Mouse (Mus musculus): ENCODE measurements around the gene Mfsd4a. TPM values are rescaled to one million over a fixed set of nuclear protein-coding genes. Genes with fewer than 3 reads are reported as not detected.

The Mfsd4a gene
- polyA plus RNA-seq, 1 experiment from 2014 or later: 19.7 TPM

DNA sequence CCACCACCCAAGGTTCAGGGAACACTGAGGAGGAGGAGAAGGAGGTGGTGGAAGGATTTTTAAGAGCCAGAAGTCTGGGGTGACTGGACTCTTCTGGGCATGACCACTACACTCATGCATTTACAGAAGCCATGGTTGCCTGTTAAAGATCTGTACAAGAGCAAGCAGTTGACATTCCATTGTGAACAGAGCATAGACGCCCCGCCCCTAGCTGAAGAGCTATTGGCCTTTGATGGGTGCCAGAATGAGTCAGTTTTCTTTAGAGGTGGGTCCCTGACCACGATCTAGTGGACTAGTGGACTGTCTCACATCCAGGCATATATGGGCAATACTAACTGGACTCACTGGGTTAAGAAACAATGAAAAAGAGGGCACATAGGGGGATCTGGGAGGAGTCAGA is 61.8 kb downstream of the Mfsd4a start:
- 86% methylated on average over 3 of the region's 3 CpGs for WGBS

GRCm38 (mm10) chr1:132005466-132005865 is 62.4 kb downstream of the Mfsd4a start:
- Histone ChIP-seq H3K9me3 (ENCODE audit: control insufficient read depth, low read length) (no peaks in the 10 kb centered on the region), H3K4me2 (replicated peaks; ENCODE audit: low read depth, low read length) (no peak overlapping the region), H3K4me1 (ENCODE audit: control insufficient read depth, insufficient read depth, low read length) (peaks cover 12% of the 10 kb centered on the region), H3K9ac (ENCODE audit: low read depth, low read length) (no peak overlapping the region), H3K27ac (ENCODE audit: low read depth, low read length) (no peak overlapping the region), H3K4me3 (ENCODE audit: low read length) (no peak overlapping the region), H3K27me3 (ENCODE audit: control insufficient read depth, insufficient read depth, low read length) (no peaks in the 10 kb centered on the region), H3K36me3 (ENCODE audit: control insufficient read depth, insufficient read depth, low read length) (no peaks in the 10 kb centered on the region)
- no peak for ATAC-seq (ENCODE audit: low FRiP score, low TSS enrichment)
- WGBS: 82% methylated on average over 1 of the region's 1 CpGs

More for the DNA sequence above, 61.8 kb downstream of the Mfsd4a start:
- Histone ChIP-seq H3K9ac (ENCODE audit: low read depth, low read length) (no peak overlapping the region), H3K27ac (ENCODE audit: low read depth, low read length) (no peak overlapping the region), H3K9me3 (ENCODE audit: control insufficient read depth, low read length) (no peaks in the 10 kb centered on the region), H3K27me3 (ENCODE audit: control insufficient read depth, insufficient read depth, low read length) (no peaks in the 10 kb centered on the region), H3K4me1 (ENCODE audit: control insufficient read depth, insufficient read depth, low read length) (peaks cover 12% of the 10 kb centered on the region), H3K4me3 (ENCODE audit: low read length) (no peak overlapping the region), H3K4me2 (replicated peaks; ENCODE audit: low read depth, low read length) (no peak overlapping the region), H3K36me3 (ENCODE audit: control insufficient read depth, insufficient read depth, low read length) (no peaks in the 10 kb centered on the region)
- no peak for ATAC-seq (ENCODE audit: low FRiP score, low TSS enrichment)

DNA sequence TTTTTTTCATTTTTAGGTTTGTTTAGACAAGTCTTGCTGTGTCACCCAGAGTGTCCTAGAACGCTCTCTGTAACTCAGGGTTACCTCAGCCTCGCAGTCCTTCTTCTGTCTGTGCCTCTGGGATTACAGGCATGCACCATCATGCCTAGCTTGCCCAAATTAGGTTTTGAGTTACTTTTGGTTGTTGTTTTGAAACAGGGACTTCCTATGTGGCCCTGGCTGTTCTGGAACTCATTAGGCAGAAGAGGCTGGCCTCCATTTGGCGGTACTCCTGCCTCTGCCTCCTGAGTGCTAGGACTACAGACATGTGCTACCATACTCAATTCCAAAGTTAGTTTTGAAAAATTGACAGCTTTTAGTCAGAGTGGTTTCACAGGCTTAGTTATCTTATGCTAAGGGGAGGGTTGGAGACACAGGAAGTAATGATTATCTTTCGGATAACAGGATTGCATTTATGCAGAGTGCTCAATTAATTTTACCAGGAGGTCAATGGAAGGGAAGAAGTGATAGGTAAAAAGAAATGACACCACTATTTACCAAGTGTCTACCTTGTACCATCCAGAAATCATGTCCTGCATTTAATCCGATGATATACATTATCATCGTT is 63.2 kb downstream of the Mfsd4a start:
- Histone ChIP-seq H3K27ac (ENCODE audit: low read depth, low read length) (no peak overlapping the region), H3K27me3 (ENCODE audit: control insufficient read depth, insufficient read depth, low read length) (no peaks in the 10 kb centered on the region), H3K36me3 (ENCODE audit: control insufficient read depth, insufficient read depth, low read length) (no peaks in the 10 kb centered on the region), H3K4me1 (ENCODE audit: control insufficient read depth, insufficient read depth, low read length) (peaks cover 8% of the 10 kb centered on the region), H3K9me3 (ENCODE audit: control insufficient read depth, low read length) (no peaks in the 10 kb centered on the region), H3K9ac (ENCODE audit: low read depth, low read length) (no peak overlapping the region), H3K4me2 (replicated peaks; ENCODE audit: low read depth, low read length) (no peak overlapping the region), H3K4me3 (ENCODE audit: low read length) (no peak overlapping the region)
- 87% methylated on average over 6 of the region's 6 CpGs for WGBS
- ATAC-seq (ENCODE audit: low FRiP score, low TSS enrichment): no peak

DNA sequence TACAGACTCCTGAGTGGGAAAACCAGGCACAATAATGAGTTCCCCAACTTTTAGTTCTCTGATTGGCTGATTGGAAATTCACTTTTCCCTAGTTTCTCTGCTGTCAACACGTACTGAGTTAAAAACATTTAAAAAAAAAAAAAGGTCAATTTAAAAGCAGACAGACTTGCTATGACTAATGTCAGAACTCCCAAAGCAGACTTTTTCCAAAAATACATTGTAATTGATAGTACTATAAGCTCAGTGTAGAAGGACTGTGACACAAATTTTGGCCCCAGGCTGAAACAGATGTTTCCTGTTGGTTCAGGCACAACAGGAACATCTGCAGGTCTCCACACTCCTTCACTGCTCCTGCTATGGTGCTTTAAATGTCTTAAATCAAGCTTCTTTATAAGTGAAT is 64.0 kb downstream of the Mfsd4a start:
- WGBS: 59% methylated on average over 1 of the region's 1 CpGs

GRCm38 (mm10) chr1:132003111-132003510 is 64.8 kb downstream of the Mfsd4a start:
- H3K4me3 ChIP-seq (ENCODE audit: low read length): no peak overlapping the region
- H3K9ac ChIP-seq (ENCODE audit: low read depth, low read length): no peak overlapping the region
- no peaks in the 10 kb centered on the region for H3K27me3 ChIP-seq (ENCODE audit: control insufficient read depth, insufficient read depth, low read length)
- 67% methylated on average over 2 of the region's 2 CpGs for WGBS
- no peak overlapping the region for H3K4me2 ChIP-seq (replicated peaks; ENCODE audit: low read depth, low read length)
- no peak for ATAC-seq (ENCODE audit: low FRiP score, low TSS enrichment)
- no peak overlapping the region for H3K27ac ChIP-seq (ENCODE audit: low read depth, low read length)
- no peaks in the 10 kb centered on the region; the same call in 1 of the 2 replicates for H3K9me3 ChIP-seq (ENCODE audit: control insufficient read depth, low read length)
- no peaks in the 10 kb centered on the region for H3K36me3 ChIP-seq (ENCODE audit: control insufficient read depth, insufficient read depth, low read length)
- no peaks in the 10 kb centered on the region for H3K4me1 ChIP-seq (ENCODE audit: control insufficient read depth, insufficient read depth, low read length)

More for the DNA sequence above, 64.0 kb downstream of the Mfsd4a start:
- H3K9ac ChIP-seq (ENCODE audit: low read depth, low read length): no peak overlapping the region
- H3K36me3 ChIP-seq (ENCODE audit: control insufficient read depth, insufficient read depth, low read length): no peaks in the 10 kb centered on the region
- H3K27ac ChIP-seq (ENCODE audit: low read depth, low read length): no peak overlapping the region
- no peaks in the 10 kb centered on the region for H3K9me3 ChIP-seq (ENCODE audit: control insufficient read depth, low read length)
- ATAC-seq (ENCODE audit: low FRiP score, low TSS enrichment): no peak
- no peak overlapping the region for H3K4me3 ChIP-seq (ENCODE audit: low read length)
- H3K27me3 ChIP-seq (ENCODE audit: control insufficient read depth, insufficient read depth, low read length): no peaks in the 10 kb centered on the region
- peaks cover 2% of the 10 kb centered on the region for H3K4me1 ChIP-seq (ENCODE audit: control insufficient read depth, insufficient read depth, low read length)
- H3K4me2 ChIP-seq (replicated peaks; ENCODE audit: low read depth, low read length): no peak overlapping the region

DNA sequence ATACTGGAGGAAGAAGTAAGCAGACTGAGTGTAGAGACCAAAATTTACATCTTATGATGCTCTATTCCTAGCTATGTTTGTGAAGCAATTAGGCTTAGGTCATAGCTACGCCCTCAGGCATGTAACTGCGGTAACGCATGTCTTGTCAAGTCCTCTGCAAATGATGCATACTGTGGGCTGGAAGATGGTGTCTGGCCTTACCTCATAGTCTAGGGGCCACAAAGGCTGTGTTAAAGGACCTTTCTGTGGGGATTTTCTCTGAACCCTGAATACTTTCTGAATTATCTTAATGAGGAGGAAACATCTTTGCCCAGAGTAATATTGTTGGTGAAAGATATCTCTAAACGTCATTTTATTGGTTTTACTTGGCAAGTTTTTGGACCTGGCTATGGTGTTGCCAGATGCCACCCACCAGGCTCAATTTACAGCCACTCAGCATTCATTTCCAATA is 66.0 kb downstream of the Mfsd4a start:
- H3K4me3 ChIP-seq (ENCODE audit: low read length): no peak overlapping the region
- H3K9ac ChIP-seq (ENCODE audit: low read depth, low read length): no peak overlapping the region
- H3K27ac ChIP-seq (ENCODE audit: low read depth, low read length): no peak overlapping the region
- no peaks in the 10 kb centered on the region; the same call in 1 of the 2 replicates for H3K9me3 ChIP-seq (ENCODE audit: control insufficient read depth, low read length)
- no peaks in the 10 kb centered on the region for H3K36me3 ChIP-seq (ENCODE audit: control insufficient read depth, insufficient read depth, low read length)
- H3K27me3 ChIP-seq (ENCODE audit: control insufficient read depth, insufficient read depth, low read length): no peaks in the 10 kb centered on the region
- H3K4me1 ChIP-seq (ENCODE audit: control insufficient read depth, insufficient read depth, low read length): no peaks in the 10 kb centered on the region
- no peak for ATAC-seq (ENCODE audit: low FRiP score, low TSS enrichment)
- 83% methylated on average over 4 of the region's 4 CpGs for WGBS
- no peak overlapping the region for H3K4me2 ChIP-seq (replicated peaks; ENCODE audit: low read depth, low read length)

DNA sequence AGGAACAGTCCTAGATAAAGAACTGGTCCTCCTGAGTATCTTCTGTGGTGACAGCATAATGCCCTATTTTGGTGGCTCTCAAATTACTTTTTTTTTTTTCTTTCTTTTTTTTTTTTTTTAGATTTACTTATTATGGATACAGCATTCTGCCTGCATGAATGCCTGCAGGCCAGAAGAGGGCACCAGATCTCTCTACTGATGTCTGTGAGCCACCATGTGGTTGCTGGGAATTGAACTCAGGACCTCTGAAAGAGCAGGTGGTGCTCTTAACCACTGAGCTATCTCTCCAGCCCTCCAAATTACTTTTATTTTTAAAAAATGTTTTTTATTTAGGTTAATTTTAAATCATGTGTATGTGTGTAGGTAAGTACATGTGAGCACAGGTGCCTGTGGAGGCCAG is 67.4 kb downstream of the Mfsd4a start:
- H3K4me1 ChIP-seq (ENCODE audit: control insufficient read depth, insufficient read depth, low read length): no peaks in the 10 kb centered on the region
- no peaks in the 10 kb centered on the region; the same call in 1 of the 2 replicates for H3K9me3 ChIP-seq (ENCODE audit: control insufficient read depth, low read length)
- H3K4me2 ChIP-seq (replicated peaks; ENCODE audit: low read depth, low read length): no peak overlapping the region
- no peak overlapping the region for H3K9ac ChIP-seq (ENCODE audit: low read depth, low read length)
- ATAC-seq (ENCODE audit: low FRiP score, low TSS enrichment): no peak
- no peak overlapping the region for H3K4me3 ChIP-seq (ENCODE audit: low read length)
- H3K27me3 ChIP-seq (ENCODE audit: control insufficient read depth, insufficient read depth, low read length): no peaks in the 10 kb centered on the region
- H3K36me3 ChIP-seq (ENCODE audit: control insufficient read depth, insufficient read depth, low read length): no peaks in the 10 kb centered on the region
- H3K27ac ChIP-seq (ENCODE audit: low read depth, low read length): no peak overlapping the region

DNA sequence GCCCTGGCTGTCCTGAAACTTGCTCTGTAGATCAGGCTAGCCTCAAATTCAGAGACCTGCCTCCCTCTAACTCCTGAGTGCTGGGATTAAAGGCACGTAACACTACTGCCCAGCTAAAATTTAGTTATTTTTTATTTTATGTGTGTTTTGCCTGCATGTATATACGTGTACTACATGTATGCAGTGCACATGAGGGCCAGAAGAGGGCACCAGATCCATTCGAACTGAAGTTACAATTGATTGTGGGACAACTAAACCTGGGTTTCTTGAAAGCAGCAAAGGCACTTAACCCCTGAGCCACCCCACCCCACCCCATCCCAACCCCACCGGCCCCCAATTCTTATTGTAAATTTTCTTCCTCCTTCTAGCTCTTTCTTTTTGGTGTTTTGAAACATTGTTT is 72.8 kb downstream of the Mfsd4a start:
- no peak overlapping the region for H3K4me3 ChIP-seq (ENCODE audit: low read length)
- H3K27ac ChIP-seq (ENCODE audit: low read depth, low read length): no peak overlapping the region
- WGBS: 38% methylated on average over 4 of the region's 4 CpGs
- 0 out of 2 replicates have a peak, but pooled peaks have one; percentile 32 for ATAC-seq (ENCODE audit: low FRiP score, low TSS enrichment)
- H3K9me3 ChIP-seq (ENCODE audit: control insufficient read depth, low read length): no peaks in the 10 kb centered on the region; the same call in 1 of the 2 replicates
- H3K27me3 ChIP-seq (ENCODE audit: control insufficient read depth, insufficient read depth, low read length): no peaks in the 10 kb centered on the region
- no peaks in the 10 kb centered on the region for H3K36me3 ChIP-seq (ENCODE audit: control insufficient read depth, insufficient read depth, low read length)
- no peak overlapping the region for H3K9ac ChIP-seq (ENCODE audit: low read depth, low read length)
- no peaks in the 10 kb centered on the region for H3K4me1 ChIP-seq (ENCODE audit: control insufficient read depth, insufficient read depth, low read length)
- no peak overlapping the region for H3K4me2 ChIP-seq (replicated peaks; ENCODE audit: low read depth, low read length)

DNA sequence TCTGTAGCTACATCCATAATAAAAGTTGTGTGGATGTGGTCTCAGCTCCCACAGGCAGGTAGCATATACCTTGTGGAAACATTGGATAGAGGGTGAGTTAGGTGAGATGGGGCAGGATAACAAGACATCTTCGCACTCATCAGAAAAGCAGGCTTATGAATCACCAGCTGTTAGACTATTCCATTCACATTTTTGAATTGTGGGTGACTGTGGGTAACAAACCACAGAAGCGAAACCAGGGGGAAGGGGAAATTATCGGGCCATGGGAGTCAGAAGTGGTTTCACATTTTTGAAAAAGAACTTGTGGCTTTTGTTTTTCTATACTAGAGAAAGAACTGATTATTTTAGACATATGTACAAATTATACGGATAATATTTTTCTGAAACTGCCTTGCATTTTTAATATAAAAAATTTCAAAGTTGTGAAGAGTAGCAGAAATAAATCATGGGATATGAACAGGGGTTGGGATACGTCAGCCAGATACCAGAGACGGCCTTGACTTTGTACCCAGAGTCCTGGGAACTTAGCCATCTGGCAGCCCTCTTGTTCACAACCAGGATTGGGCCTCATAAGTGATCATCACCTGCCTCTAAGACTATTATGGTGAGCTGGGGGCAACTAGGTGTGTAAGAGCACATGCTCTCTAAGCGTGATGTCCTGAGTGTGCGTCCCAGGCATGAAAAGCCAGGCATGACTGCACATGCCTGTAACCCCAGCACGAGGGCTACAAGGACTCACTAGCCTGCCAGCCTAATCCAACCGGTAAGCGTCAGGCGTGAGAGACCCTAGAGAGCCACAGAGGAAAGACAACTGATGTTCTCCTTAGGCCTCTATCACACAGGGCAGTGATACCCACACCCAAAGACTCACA is 74.5 kb downstream of the Mfsd4a start:
- Histone ChIP-seq H3K4me2 (replicated peaks; ENCODE audit: low read depth, low read length) (no peak overlapping the region), H3K9me3 (ENCODE audit: control insufficient read depth, low read length) (no peaks in the 10 kb centered on the region; the same call in 1 of the 2 replicates), H3K27me3 (ENCODE audit: control insufficient read depth, insufficient read depth, low read length) (no peaks in the 10 kb centered on the region), H3K9ac (ENCODE audit: low read depth, low read length) (no peak overlapping the region), H3K36me3 (ENCODE audit: control insufficient read depth, insufficient read depth, low read length) (no peaks in the 10 kb centered on the region), H3K4me1 (ENCODE audit: control insufficient read depth, insufficient read depth, low read length) (no peaks in the 10 kb centered on the region), H3K4me3 (ENCODE audit: low read length) (no peak overlapping the region), H3K27ac (ENCODE audit: low read depth, low read length) (no peak overlapping the region)
- ATAC-seq (ENCODE audit: low FRiP score, low TSS enrichment): no peak
- WGBS: 84% methylated on average over 12 of the region's 12 CpGs

Measured in kidney, embryonic 14.5 days (tissue).